In genomic region chr2:34828026-34828425, GRCm38 (mm10) we compare ENCODE assay signal across 23 mouse cellular contexts. TPM values are rescaled to one million over a fixed set of nuclear protein-coding genes. Genes with fewer than 3 reads are reported as not detected.
DNase-seq lines count a peak whose midpoint lies in the region; ATAC-seq and TF ChIP-seq lines count a peak whose summit lies in the region.
"Had no signal": no experiment of that assay in that cellular context is flagged by ENCODE, and none has a peak within 500 bp of the region (broad histone marks: within the 10 kb centered on the region; RNA-seq: fewer than 3 reads in every experiment).

No protein-coding gene starts in this region.

- peaks cover 16% of the 10 kb centered on the region for H3K4me1 ChIP-seq in limb, embryonic 15.5 days
- peaks cover 17% of the 10 kb centered on the region for H3K4me1 ChIP-seq in limb, embryonic 10.5 days
- H3K4me1 ChIP-seq in stomach, postnatal 0 days (replicated peaks; ENCODE audit: control insufficient read depth, insufficient read depth): no peaks in the 10 kb centered on the region; the same call in 1 of the 2 replicates

- 79% methylated on average over 1 of the region's 1 CpGs for WGBS in limb, embryonic 15.5 days
- 90% methylated on average over 1 of the region's 1 CpGs for WGBS in limb, embryonic 10.5 days
- 89% methylated on average over 1 of the region's 1 CpGs for WGBS in stomach, postnatal 0 days

- no peak overlapping the region for H3K4me3 ChIP-seq in limb, embryonic 15.5 days
- no peak overlapping the region for H3K4me3 ChIP-seq in limb, embryonic 10.5 days
- H3K4me3 ChIP-seq in stomach, postnatal 0 days (ENCODE audit: low read depth, low read length): no peak overlapping the region
- H3K4me3 ChIP-seq: embryonic facial prominence, embryonic 15.5 days; hindbrain, embryonic 12.5 days; layer of hippocampus, adult 2 months; limb, embryonic 12.5 days; myocyte; neural tube, embryonic 15.5 days had no signal

- DNase-seq in limb, embryonic 10.5 days (ENCODE audit: low spot score): no peak
- DNase-seq in adrenal gland, postnatal 14 days: peak; percentile 60
- DNase-seq in lung, postnatal 25 days (ENCODE audit: low spot score): peak; percentile 35
- no peak for DNase-seq in stomach, postnatal 0 days (ENCODE audit: low spot score)
- no peak for DNase-seq in spleen, postnatal 14 days (ENCODE audit: low spot score in 2 of 2)
- no peak for DNase-seq in heart, postnatal 10 days
- DNase-seq: cerebellum, adult 9-10 months; midbrain, embryonic 14.5 days; thymus, adult 18-20 months had no signal

- H3K36me3 ChIP-seq in limb, embryonic 15.5 days: 0 out of 2 replicates have a peak, but pooled peaks cover 3% of the 10 kb centered on the region
- H3K36me3 ChIP-seq in limb, embryonic 10.5 days: no peaks in the 10 kb centered on the region
- 0 out of 2 replicates have a peak, but pooled peaks cover 2% of the 10 kb centered on the region for H3K36me3 ChIP-seq in stomach, postnatal 0 days (ENCODE audit: control insufficient read depth, insufficient read depth, low read length)
- H3K36me3 ChIP-seq: embryonic facial prominence, embryonic 15.5 days; hindbrain, embryonic 12.5 days; limb, embryonic 12.5 days; neural tube, embryonic 15.5 days had no signal

- ATAC-seq in limb, embryonic 15.5 days (ENCODE audit: insufficient number of reproducible peaks, low FRiP score, low TSS enrichment, low read depth): no peak
- ATAC-seq in granulocyte monocyte progenitor cell, adult 5-6 weeks (replicated peaks; ENCODE audit: poor library complexity, severe bottlenecking): peak; percentile 91
- no peak for ATAC-seq in stomach, postnatal 0 days (ENCODE audit: low FRiP score, low TSS enrichment)
- ATAC-seq: activated CD4-positive, CD25-positive, alpha-beta regulatory T cell, adult 4 months; inflammation-experienced regulatory T-cells, adult 6 months had no signal

- H3K9ac ChIP-seq in limb, embryonic 15.5 days: no peak overlapping the region
- no peak overlapping the region for H3K9ac ChIP-seq in stomach, postnatal 0 days (ENCODE audit: low read length)
- H3K9ac ChIP-seq: embryonic facial prominence, embryonic 15.5 days; hindbrain, embryonic 12.5 days; limb, embryonic 12.5 days; neural tube, embryonic 15.5 days had no signal

- intact Hi-C loops in heart, postnatal 10 days (cut with DNase I): no loop called here

- no peaks in the 10 kb centered on the region for H3K27me3 ChIP-seq in limb, embryonic 15.5 days
- H3K27me3 ChIP-seq in limb, embryonic 10.5 days (ENCODE audit: low read depth, poor library complexity, severe bottlenecking): no peaks in the 10 kb centered on the region
- no peaks in the 10 kb centered on the region for H3K27me3 ChIP-seq in stomach, postnatal 0 days (ENCODE audit: control insufficient read depth, insufficient read depth, low read length)
- H3K27me3 ChIP-seq: embryonic facial prominence, embryonic 15.5 days; limb, embryonic 12.5 days; neural tube, embryonic 15.5 days had no signal

- no peak for TF ChIP-seq CTCF in stomach, postnatal 0 days (IDR thresholded peaks at IDR 0.05; ENCODE audit: low read depth)

- H3K9me3 ChIP-seq in limb, embryonic 15.5 days: no peaks in the 10 kb centered on the region; the same call in 1 of the 2 replicates
- H3K9me3 ChIP-seq in limb, embryonic 10.5 days (replicated peaks): 0 out of 2 replicates have a peak, but pooled peaks cover 2% of the 10 kb centered on the region
- no peaks in the 10 kb centered on the region for H3K9me3 ChIP-seq in stomach, postnatal 0 days (ENCODE audit: control insufficient read depth, low read length)
- H3K9me3 ChIP-seq: embryonic facial prominence, embryonic 15.5 days; hindbrain, embryonic 12.5 days; limb, embryonic 12.5 days; neural tube, embryonic 15.5 days had no signal

- TF ChIP-seq EP300 in stomach, postnatal 0 days (optimal IDR thresholded peaks at IDR 0.05): no peak

- H3K4me2 ChIP-seq in limb, embryonic 15.5 days: no peak overlapping the region
- H3K4me2 ChIP-seq in stomach, postnatal 0 days (replicated peaks; ENCODE audit: low read depth): no peak overlapping the region
- H3K4me2 ChIP-seq: embryonic facial prominence, embryonic 15.5 days; hindbrain, embryonic 12.5 days; limb, embryonic 12.5 days; neural tube, embryonic 15.5 days had no signal

- H3K27ac ChIP-seq in limb, embryonic 15.5 days: peak overlapping the region; percentile 47; the same call in 1 of the 2 replicates
- no peak overlapping the region for H3K27ac ChIP-seq in limb, embryonic 10.5 days
- no peak overlapping the region for H3K27ac ChIP-seq in stomach, postnatal 0 days (replicated peaks)
- H3K27ac ChIP-seq: embryonic facial prominence, embryonic 15.5 days; hindbrain, embryonic 12.5 days; kidney, postnatal 0 days; layer of hippocampus, adult 2 months; limb, embryonic 12.5 days; neural tube, embryonic 15.5 days had no signal

RNA-seq across cellular contexts. Expression of gene Fbxw2, which starts 1.9 kb away (rescaled TPM):
- 82.1 and 94.4 TPM in 2 replicates for polyA plus RNA-seq in limb, embryonic 15.5 days (2015; fragmentation: Nextera tagmentation; extraction: Ambion mirVana)
- 69.7 and 81.2 TPM in 2 replicates for polyA plus RNA-seq in limb, embryonic 10.5 days (2016; fragmentation: Nextera tagmentation; extraction: Ambion mirVana)
- total RNA-seq in adrenal gland, postnatal 14 days (2021): 67.5 and 75.5 TPM in 2 replicates
- total RNA-seq in granulocyte monocyte progenitor cell, adult 5-6 weeks (2014; fragmentation: Nextera tagmentation): 42.7 and 63.4 TPM in 2 replicates
- total RNA-seq in granulocyte monocyte progenitor cell, adult 5-6 weeks (2017): 52.8 and 56.7 TPM in 2 replicates
- 54.2 and 56.3 TPM in 2 replicates for polyA plus RNA-seq in stomach, postnatal 0 days (2015; fragmentation: Nextera tagmentation; extraction: Ambion mirVana)
- total RNA-seq in heart, postnatal 10 days (2021): 10 to 100 TPM; 56.1 to 62.8 TPM

RNA-seq across cellular contexts. Expression of gene Gm34653, which starts 4.8 kb away (rescaled TPM):
- not detected in 2 replicates for polyA plus RNA-seq in limb, embryonic 15.5 days (2015; fragmentation: Nextera tagmentation; extraction: Ambion mirVana)
- not detected in 2 replicates for polyA plus RNA-seq in limb, embryonic 10.5 days (2016; fragmentation: Nextera tagmentation; extraction: Ambion mirVana)
- not detected in 2 replicates for total RNA-seq in adrenal gland, postnatal 14 days (2021)
- not detected in 2 replicates for total RNA-seq in granulocyte monocyte progenitor cell, adult 5-6 weeks (2014; fragmentation: Nextera tagmentation)
- not detected in 2 replicates for total RNA-seq in granulocyte monocyte progenitor cell, adult 5-6 weeks (2017)
- not detected in 2 replicates for polyA plus RNA-seq in stomach, postnatal 0 days (2015; fragmentation: Nextera tagmentation; extraction: Ambion mirVana)
- total RNA-seq in heart, postnatal 10 days (2021): not detected
- total RNA-seq: heart, adult 8-10 months; layer of hippocampus, adult 2 months had no signal
- polyA plus RNA-seq: activated CD4-positive, CD25-positive, alpha-beta regulatory T cell, adult 4 months; forebrain, embryonic 11.5 days; heart, embryonic 16.5 days; hindbrain, embryonic 12.5 days; inflammation-experienced regulatory T-cells, adult 6 months; kidney, postnatal 0 days; midbrain, embryonic 14.5 days; myocyte; neural tube, embryonic 15.5 days had no signal

RNA-seq across cellular contexts. Expression of gene Rabepk, which starts 28.3 kb away (rescaled TPM):
- polyA plus RNA-seq in limb, embryonic 15.5 days (2015; fragmentation: Nextera tagmentation; extraction: Ambion mirVana): 39.7 and 41.1 TPM in 2 replicates
- polyA plus RNA-seq in limb, embryonic 10.5 days (2016; fragmentation: Nextera tagmentation; extraction: Ambion mirVana): 42.8 and 43.6 TPM in 2 replicates
- 24.8 and 29.7 TPM in 2 replicates for total RNA-seq in adrenal gland, postnatal 14 days (2021)
- 31.3 and 33.6 TPM in 2 replicates for total RNA-seq in granulocyte monocyte progenitor cell, adult 5-6 weeks (2014; fragmentation: Nextera tagmentation)
- 38.0 and 49.0 TPM in 2 replicates for total RNA-seq in granulocyte monocyte progenitor cell, adult 5-6 weeks (2017)
- polyA plus RNA-seq in stomach, postnatal 0 days (2015; fragmentation: Nextera tagmentation; extraction: Ambion mirVana): 23.5 and 24.6 TPM in 2 replicates
- total RNA-seq in heart, postnatal 10 days (2021): 10 to 100 TPM; 13.0 to 16.7 TPM

RNA-seq across cellular contexts. Expression of gene Cutal, which starts 46.2 kb away (rescaled TPM):
- polyA plus RNA-seq in limb, embryonic 15.5 days (2015; fragmentation: Nextera tagmentation; extraction: Ambion mirVana): 0.18 TPM in 1 of 2 replicates, not detected in the other
- 0.06 TPM in 1 of 2 replicates, not detected in the other for polyA plus RNA-seq in limb, embryonic 10.5 days (2016; fragmentation: Nextera tagmentation; extraction: Ambion mirVana)
- 0.38 and 6.5 TPM in 2 replicates for total RNA-seq in adrenal gland, postnatal 14 days (2021)
- total RNA-seq in granulocyte monocyte progenitor cell, adult 5-6 weeks (2014; fragmentation: Nextera tagmentation): not detected in 2 replicates
- total RNA-seq in granulocyte monocyte progenitor cell, adult 5-6 weeks (2017): not detected in 2 replicates
- polyA plus RNA-seq in stomach, postnatal 0 days (2015; fragmentation: Nextera tagmentation; extraction: Ambion mirVana): 0.55 and 0.81 TPM in 2 replicates
- under 1 TPM; 0.31 to 0.77 TPM for total RNA-seq in heart, postnatal 10 days (2021)
- polyA plus RNA-seq: activated CD4-positive, CD25-positive, alpha-beta regulatory T cell, adult 4 months; embryonic facial prominence, embryonic 15.5 days; forebrain, embryonic 11.5 days; inflammation-experienced regulatory T-cells, adult 6 months; myocyte had no signal

RNA-seq across cellular contexts. Expression of gene Psmd5, which starts 46.7 kb away (rescaled TPM):
- polyA plus RNA-seq in limb, embryonic 15.5 days (2015; fragmentation: Nextera tagmentation; extraction: Ambion mirVana): 87.2 and 98.0 TPM in 2 replicates
- polyA plus RNA-seq in limb, embryonic 10.5 days (2016; fragmentation: Nextera tagmentation; extraction: Ambion mirVana): 128 and 131 TPM in 2 replicates
- 32.2 and 39.5 TPM in 2 replicates for total RNA-seq in adrenal gland, postnatal 14 days (2021)
- total RNA-seq in granulocyte monocyte progenitor cell, adult 5-6 weeks (2014; fragmentation: Nextera tagmentation): 64.4 and 67.3 TPM in 2 replicates
- 36.8 and 60.4 TPM in 2 replicates for total RNA-seq in granulocyte monocyte progenitor cell, adult 5-6 weeks (2017)
- 55.5 and 55.9 TPM in 2 replicates for polyA plus RNA-seq in stomach, postnatal 0 days (2015; fragmentation: Nextera tagmentation; extraction: Ambion mirVana)
- 10 to 100 TPM; 15.7 to 18.6 TPM for total RNA-seq in heart, postnatal 10 days (2021)

Comparison
In these comparisons a context has a peak if more than half of its experiments do, and no peak if none do; other contexts are left out.
1. DNase-seq: peak in adrenal gland, postnatal 14 days (single experiment) and lung, postnatal 25 days (single experiment); none in limb, embryonic 10.5 days (single experiment), stomach, postnatal 0 days (single experiment), spleen, postnatal 14 days (0 of 2) and heart, postnatal 10 days (0 of 2).